Mouse (Mus musculus) liver, postnatal 0 days (tissue): Measurements from ENCODE around the gene Olfr1029. TPM values are rescaled to one million over a fixed set of nuclear protein-coding genes. Genes with fewer than 3 reads are reported as not detected.
"Not testable (repeated sequence)": the region's sequence is repeated elsewhere in the genome, so short reads cannot be mapped to it uniquely, and the experiment has no call there.

Experiments used
- ATAC-seq: fragments of 200-750 bp; cut with Nextera tagmentation; 2 replicates; pipeline ENCODE4 v1.8.0; 2017; ENCODE audit warnings: mild to moderate bottlenecking, moderate library complexity
- DNase-seq: peaks from one replicate; pipeline ENCODE4 v3.0.0-alpha.2; 2016
- H3K27ac ChIP-seq: fragments of 300-500 bp; sonication (generic); 2 replicates; pipeline ENCODE4 v1.5.1; 2014; ENCODE audit warnings: antibody characterized with exemption, moderate library complexity, mild to moderate bottlenecking, low read depth
- H3K27me3 ChIP-seq: fragments of 300-500 bp; sonication (generic); 2 replicates; pipeline ENCODE4 v1.6.1; 2014; ENCODE audit warnings: low read length, control low read depth, mixed read lengths; ENCODE audit not compliant: insufficient read depth
- H3K36me3 ChIP-seq: fragments of 300-500 bp; sonication (generic); replicated peaks from 2 replicates; pipeline ENCODE4 v1.6.1; 2014; ENCODE audit warnings: mild to moderate bottlenecking, control low read depth, low read length, moderate library complexity, mixed read lengths; ENCODE audit not compliant: insufficient read depth
- H3K4me1 ChIP-seq: fragments of 300-500 bp; sonication (generic); 2 replicates; pipeline ENCODE4 v1.6.1; 2014; ENCODE audit warnings: antibody characterized with exemption, mild to moderate bottlenecking, control low read depth; ENCODE audit not compliant: insufficient read depth
- H3K4me2 ChIP-seq: fragments of 300-500 bp; sonication (generic); 2 replicates; pipeline ENCODE4 v1.6.1; 2014; ENCODE audit warnings: low read depth, mild to moderate bottlenecking, low read length, moderate library complexity, mixed read lengths
- H3K4me3 ChIP-seq: fragments of 300-500 bp; sonication (generic); 2 replicates; pipeline ENCODE4 v1.5.1; 2014; ENCODE audit warnings: low read depth, low read length
- H3K9ac ChIP-seq: fragments of 300-500 bp; sonication (generic); replicated peaks from 2 replicates; pipeline ENCODE4 v1.6.1; 2014; ENCODE audit warnings: mild to moderate bottlenecking, moderate library complexity
- H3K9me3 ChIP-seq: fragments of 300-500 bp; sonication (generic); 2 replicates; pipeline ENCODE4 v1.6.1; 2016; ENCODE audit warnings: mild to moderate bottlenecking, control low read depth, low read length, mixed read lengths
- CTCF ChIP-seq: sonication (generic); IDR thresholded peaks from 2 replicates; pipeline ENCODE4 v1.5.1; 2016; ENCODE audit warnings: antibody characterized with exemption, low read depth
- EP300 ChIP-seq: IDR thresholded peaks from 2 replicates; pipeline ENCODE4 v1.6.1; 2016; ENCODE audit warnings: antibody characterized with exemption, low read depth, mild to moderate bottlenecking
- WGBS: fragments of 180-500 bp; shearing (Covaris S2); extraction: QIAGEN DNeasy Blood & Tissue Kit; methylation state at CpG from one replicate; pipeline ENCODE4 v1.1.7; 2014; ENCODE audit not compliant: insufficient replicate concordance; 5-methylcytosine and 5-hydroxymethylcytosine counted together
- polyA plus RNA-seq: library from polyadenylated mRNA; unstranded; fragments of >200 nt; fragmentation: Nextera tagmentation; extraction: Ambion mirVana; gene quantifications from 2 replicates; pipeline ENCODE4 v1.2.1, GENCODE M21; 2015

Olfr1029 gene
- polyA plus RNA-seq: not detected in 2 replicates

- Histone ChIP-seq H3K9me3 (no peaks in the 10 kb centered on the region), H3K9ac (no peak within 1 kb of the TSS), H3K4me3 (no peak within 1 kb of the TSS), H3K4me2 (no peak within 1 kb of the TSS), H3K36me3 (no peaks in the 10 kb centered on the region), H3K4me1 (no peaks in the 10 kb centered on the region), H3K27ac (no peak within 1 kb of the TSS), H3K27me3 (no peaks in the 10 kb centered on the region)
- no peak for DNase-seq
- 70% methylated on average over 2 of the region's 2 CpGs for WGBS
- ATAC-seq: no peak
- TF ChIP-seq EP300 (no peak), CTCF (no peak)
Observed at GRCm38 (mm10) chr2:85973595-85973994, at the start of gene Olfr1029. Gene Olfr1029 (plus strand): TSS chr2:85973895.

- Histone ChIP-seq H3K4me3 (no peak within 1 kb of the TSS), H3K9ac (no peak within 1 kb of the TSS), H3K9me3 (no peaks in the 10 kb centered on the region), H3K27me3 (no peaks in the 10 kb centered on the region), H3K4me2 (no peak within 1 kb of the TSS), H3K4me1 (no peaks in the 10 kb centered on the region), H3K36me3 (no peaks in the 10 kb centered on the region), H3K27ac (no peak within 1 kb of the TSS)
- DNase-seq: no peak
- ATAC-seq: no peak
- WGBS: 40% methylated on average over 1 of the region's 1 CpGs
- no peak for TF ChIP-seq EP300
- TF ChIP-seq CTCF: no peak
Observed at GRCm38 (mm10) chr2:85950137-85950536, 23.6 kb upstream of the Olfr1029 start, which contains the start of gene Olfr1028. Gene Olfr1028 (plus strand): TSS chr2:85950437.

- 58% methylated on average over 1 of the region's 1 CpGs for WGBS
- Histone ChIP-seq H3K36me3 (no peaks in the 10 kb centered on the region), H3K9ac (no peak within 1 kb of the TSS), H3K4me3 (no peak within 1 kb of the TSS), H3K9me3 (no peaks in the 10 kb centered on the region), H3K27ac (no peak within 1 kb of the TSS), H3K27me3 (no peaks in the 10 kb centered on the region), H3K4me2 (no peak within 1 kb of the TSS), H3K4me1 (no peaks in the 10 kb centered on the region)
- no peak for DNase-seq
- no peak for TF ChIP-seq CTCF
- no peak for TF ChIP-seq EP300
- ATAC-seq: no peak
Observed at GRCm38 (mm10) chr2:85978976-85979375, 5.3 kb downstream of the Olfr1029 start, which contains the start of gene Olfr1030. Gene Olfr1030 (plus strand): TSS chr2:85979276.

GRCm38 (mm10) chr2:85990004-85990403 lies 16.3 kb downstream of the Olfr1029 start, which contains the start of gene Olfr1031:
Gene Olfr1031 (plus strand): TSS chr2:85990304.
- no peak for TF ChIP-seq CTCF
- no peak for TF ChIP-seq EP300
- H3K9ac ChIP-seq: no peak within 1 kb of the TSS
- no peaks in the 10 kb centered on the region for H3K9me3 ChIP-seq
- H3K4me3 ChIP-seq: no peak within 1 kb of the TSS
- no peak for ATAC-seq
- DNase-seq: no peak
- no peaks in the 10 kb centered on the region for H3K4me1 ChIP-seq
- H3K27me3 ChIP-seq: no peaks in the 10 kb centered on the region
- H3K4me2 ChIP-seq: no peak within 1 kb of the TSS
- no peaks in the 10 kb centered on the region for H3K36me3 ChIP-seq
- H3K27ac ChIP-seq: no peak within 1 kb of the TSS
- WGBS: 52% methylated on average over 3 of the region's 3 CpGs

GRCm38 (mm10) chr2:86005240-86005639 lies 31.5 kb downstream of the Olfr1029 start, which contains the start of gene Olfr1032:
Gene Olfr1032 (plus strand): TSS chr2:86005540.
- ATAC-seq (no peak), DNase-seq (no peak)
- Histone ChIP-seq H3K4me1 (no peaks in the 10 kb centered on the region), H3K9me3 (no peaks in the 10 kb centered on the region), H3K4me2 (no peak within 1 kb of the TSS), H3K27me3 (no peaks in the 10 kb centered on the region), H3K9ac (no peak within 1 kb of the TSS), H3K36me3 (no peaks in the 10 kb centered on the region), H3K4me3 (no peak within 1 kb of the TSS), H3K27ac (no peak within 1 kb of the TSS)
- WGBS: 79% methylated on average over 7 of the region's 7 CpGs
- TF ChIP-seq EP300 (no peak), CTCF (no peak)

GRCm38 (mm10) chr2:86020406-86020805 lies 46.7 kb downstream of the Olfr1029 start, which contains the start of gene Olfr1033:
Gene Olfr1033 (plus strand): TSS chr2:86020633.
- not testable (repeated sequence) for H3K27me3 ChIP-seq, H3K4me1 ChIP-seq, H3K9me3 ChIP-seq, ATAC-seq, H3K9ac ChIP-seq, H3K36me3 ChIP-seq
- Histone ChIP-seq H3K4me2 (peak within 1 kb of the TSS; percentile 52; the same call in 1 of the 2 replicates), H3K4me3 (peak within 1 kb of the TSS; percentile 40), H3K27ac (peak within 1 kb of the TSS; percentile 82)
- 6% methylated on average over 10 of the region's 11 CpGs for WGBS
- DNase-seq: peak; percentile 30

- not testable (repeated sequence) for H3K9me3 ChIP-seq, H3K9ac ChIP-seq, H3K4me2 ChIP-seq, ATAC-seq, H3K27me3 ChIP-seq, DNase-seq, H3K36me3 ChIP-seq, H3K4me1 ChIP-seq, H3K4me3 ChIP-seq
- 48% methylated on average over 2 of the region's 9 CpGs for WGBS
- 0 out of 2 replicates have a peak overlapping the region, but pooled peaks have one; percentile 22 for H3K27ac ChIP-seq
Observed at GRCm38 (mm10) chr2:86021518-86021917, 47.8 kb downstream of the Olfr1029 start.

Other genes starting within 250 kb of the Olfr1029 start
- gene Olfr1012, start 211.1 kb upstream of the Olfr1029 start, polyA plus RNA-seq: not detected in 2 replicates
- gene Olfr1013, start 206.8 kb upstream of the Olfr1029 start, polyA plus RNA-seq: not detected in 2 replicates
- not detected in 2 replicates for gene Olfr1014, start 201.2 kb upstream of the Olfr1029 start, polyA plus RNA-seq
- gene Olfr1015, start 191.9 kb upstream of the Olfr1029 start, polyA plus RNA-seq: not detected in 2 replicates
- not detected in 2 replicates for gene Olfr1016, start 171.4 kb upstream of the Olfr1029 start, polyA plus RNA-seq
- gene Olfr1018, start 155.4 kb upstream of the Olfr1029 start, polyA plus RNA-seq: not detected in 2 replicates
- not detected in 2 replicates for gene Olfr1019, start 128.4 kb upstream of the Olfr1029 start, polyA plus RNA-seq
- not detected in 2 replicates for gene Olfr1020, start 126.9 kb upstream of the Olfr1029 start, polyA plus RNA-seq
- gene Olfr1022, start 105.3 kb upstream of the Olfr1029 start, polyA plus RNA-seq: not detected in 2 replicates
- gene Olfr1023, start 88.3 kb upstream of the Olfr1029 start, polyA plus RNA-seq: not detected in 2 replicates
- gene Olfr1024, start 68.8 kb upstream of the Olfr1029 start, polyA plus RNA-seq: not detected in 2 replicates
- gene Olfr1025-ps1, start 58.7 kb upstream of the Olfr1029 start, polyA plus RNA-seq: not detected in 2 replicates
- gene Olfr1026, start 52.3 kb upstream of the Olfr1029 start, polyA plus RNA-seq: not detected in 2 replicates
- not detected in 2 replicates for gene Olfr1028, start 23.5 kb upstream of the Olfr1029 start, polyA plus RNA-seq
- not detected in 2 replicates for gene Olfr1030, start 5.4 kb downstream of the Olfr1029 start, polyA plus RNA-seq
- gene Olfr1031, start 16.4 kb downstream of the Olfr1029 start, polyA plus RNA-seq: not detected in 2 replicates
- not detected in 2 replicates for gene Olfr1032, start 31.6 kb downstream of the Olfr1029 start, polyA plus RNA-seq
- 4.6 and 5.4 TPM in 2 replicates for gene Olfr1033, start 46.7 kb downstream of the Olfr1029 start, polyA plus RNA-seq
- gene Olfr1034, start 72.0 kb downstream of the Olfr1029 start, polyA plus RNA-seq: 0.15 and 0.22 TPM in 2 replicates
- gene Olfr1036, start 100.1 kb downstream of the Olfr1029 start, polyA plus RNA-seq: not detected in 2 replicates
- gene Olfr1037, start 113.5 kb downstream of the Olfr1029 start, polyA plus RNA-seq: not detected in 2 replicates
- not detected in 2 replicates for gene Olfr1039, start 162.0 kb downstream of the Olfr1029 start, polyA plus RNA-seq
- gene Olfr1040, start 172.8 kb downstream of the Olfr1029 start, polyA plus RNA-seq: not detected in 2 replicates
- gene Olfr1042, start 187.9 kb downstream of the Olfr1029 start, polyA plus RNA-seq: not detected in 2 replicates
- gene Olfr1043, start 193.6 kb downstream of the Olfr1029 start, polyA plus RNA-seq: not detected in 2 replicates
- gene Olfr1044, start 203.9 kb downstream of the Olfr1029 start, polyA plus RNA-seq: not detected in 2 replicates
- not detected in 2 replicates for gene Olfr52, start 211.8 kb downstream of the Olfr1029 start, polyA plus RNA-seq
- gene Olfr1045, start 229.1 kb downstream of the Olfr1029 start, polyA plus RNA-seq: not detected in 2 replicates
- gene Olfr1046, start 245.4 kb downstream of the Olfr1029 start, polyA plus RNA-seq: not detected in 2 replicates